Mouse (Mus musculus): ENCODE measurements around the gene Fam161a. TPM values are rescaled to one million over a fixed set of nuclear protein-coding genes. Genes with fewer than 3 reads are reported as not detected.
A peak's percentile ranks its signal among the peaks of the same experiment; 100 is the strongest.

The Fam161a gene
- polyA plus RNA-seq, 1 experiment: 5.3 TPM

- TF ChIP-seq CTCF (IDR thresholded peaks at IDR 0.05; ENCODE audit: extremely low read depth, insufficient read depth, low read length) (no peak), POLR2A (IDR thresholded peaks at IDR 0.05; ENCODE audit: extremely low read depth, insufficient read depth, low read length) (no peak)
- no peak overlapping the region for H3K4me3 ChIP-seq (ENCODE audit: insufficient read depth, low read length)
- peaks cover 4% of the 10 kb centered on the region for H3K4me1 ChIP-seq (ENCODE audit: control insufficient read depth, insufficient read depth, low read length)
- no peak overlapping the region for H3K27ac ChIP-seq (ENCODE audit: insufficient read depth, low read length)
These were observed 21.8 kb upstream of the Fam161a start for GRCm38 (mm10) chr11:22985510-22985909.

GRCm38 (mm10) chr11:22987357-22987756 is 20.0 kb upstream of the Fam161a start:
- Histone ChIP-seq H3K4me3 (ENCODE audit: insufficient read depth, low read length) (no peak overlapping the region), H3K27ac (ENCODE audit: insufficient read depth, low read length) (no peak overlapping the region), H3K4me1 (ENCODE audit: control insufficient read depth, insufficient read depth, low read length) (peaks cover 2% of the 10 kb centered on the region; the same call in 1 of the 2 replicates)
- TF ChIP-seq CTCF (IDR thresholded peaks at IDR 0.05; ENCODE audit: extremely low read depth, insufficient read depth, low read length) (peak; percentile 81), POLR2A (IDR thresholded peaks at IDR 0.05; ENCODE audit: extremely low read depth, insufficient read depth, low read length) (no peak)

- Histone ChIP-seq H3K27ac (ENCODE audit: insufficient read depth, low read length) (no peak overlapping the region), H3K4me1 (ENCODE audit: control insufficient read depth, insufficient read depth, low read length) (peaks cover 2% of the 10 kb centered on the region; the same call in 1 of the 2 replicates), H3K4me3 (ENCODE audit: insufficient read depth, low read length) (peak overlapping the region; percentile 52)
- no peak for TF ChIP-seq POLR2A (IDR thresholded peaks at IDR 0.05; ENCODE audit: extremely low read depth, insufficient read depth, low read length)
- TF ChIP-seq CTCF (IDR thresholded peaks at IDR 0.05; ENCODE audit: extremely low read depth, insufficient read depth, low read length): no peak
These were observed 17.5 kb upstream of the Fam161a start for GRCm38 (mm10) chr11:22989786-22990185.

- H3K4me1 ChIP-seq (ENCODE audit: control insufficient read depth, insufficient read depth, low read length): peaks cover 2% of the 10 kb centered on the region; the same call in 1 of the 2 replicates
- TF ChIP-seq CTCF (IDR thresholded peaks at IDR 0.05; ENCODE audit: extremely low read depth, insufficient read depth, low read length): no peak
- TF ChIP-seq POLR2A (IDR thresholded peaks at IDR 0.05; ENCODE audit: extremely low read depth, insufficient read depth, low read length): peak; percentile 83; the same call in 1 of the 2 replicates
- peak within 1 kb of the TSS; percentile 49 for H3K27ac ChIP-seq (ENCODE audit: insufficient read depth, low read length)
- peak within 1 kb of the TSS; percentile 52 for H3K4me3 ChIP-seq (ENCODE audit: insufficient read depth, low read length)
These were observed 16.8 kb upstream of the Fam161a start, which contains the start of gene Cct4 for GRCm38 (mm10) chr11:22990393-22991126. Gene Cct4 (plus strand): TSS chr11:22990519.

GRCm38 (mm10) chr11:22991218-22991835 is 16.0 kb upstream of the Fam161a start:
- TF ChIP-seq CTCF (IDR thresholded peaks at IDR 0.05; ENCODE audit: extremely low read depth, insufficient read depth, low read length) (no peak), POLR2A (IDR thresholded peaks at IDR 0.05; ENCODE audit: extremely low read depth, insufficient read depth, low read length) (no peak)
- Histone ChIP-seq H3K4me3 (ENCODE audit: insufficient read depth, low read length) (peak overlapping the region; percentile 52), H3K4me1 (ENCODE audit: control insufficient read depth, insufficient read depth, low read length) (peaks cover 2% of the 10 kb centered on the region; the same call in 1 of the 2 replicates), H3K27ac (ENCODE audit: insufficient read depth, low read length) (no peak overlapping the region)

- peaks cover 2% of the 10 kb centered on the region; the same call in 1 of the 2 replicates for H3K4me1 ChIP-seq (ENCODE audit: control insufficient read depth, insufficient read depth, low read length)
- no peak overlapping the region for H3K4me3 ChIP-seq (ENCODE audit: insufficient read depth, low read length)
- TF ChIP-seq CTCF (IDR thresholded peaks at IDR 0.05; ENCODE audit: extremely low read depth, insufficient read depth, low read length): no peak
- TF ChIP-seq POLR2A (IDR thresholded peaks at IDR 0.05; ENCODE audit: extremely low read depth, insufficient read depth, low read length): no peak
- H3K27ac ChIP-seq (ENCODE audit: insufficient read depth, low read length): no peak overlapping the region
These were observed 13.1 kb upstream of the Fam161a start for GRCm38 (mm10) chr11:22994271-22994670.

- H3K4me1 ChIP-seq (ENCODE audit: control insufficient read depth, insufficient read depth, low read length): peaks cover 2% of the 10 kb centered on the region; the same call in 1 of the 2 replicates
- TF ChIP-seq POLR2A (IDR thresholded peaks at IDR 0.05; ENCODE audit: extremely low read depth, insufficient read depth, low read length): no peak
- no peak for TF ChIP-seq CTCF (IDR thresholded peaks at IDR 0.05; ENCODE audit: extremely low read depth, insufficient read depth, low read length)
- H3K27ac ChIP-seq (ENCODE audit: insufficient read depth, low read length): no peak overlapping the region
- H3K4me3 ChIP-seq (ENCODE audit: insufficient read depth, low read length): no peak overlapping the region
These were observed 11.9 kb upstream of the Fam161a start for GRCm38 (mm10) chr11:22995461-22995860.

GRCm38 (mm10) chr11:22998308-22998707 is 9.0 kb upstream of the Fam161a start:
- Histone ChIP-seq H3K4me1 (ENCODE audit: control insufficient read depth, insufficient read depth, low read length) (no peaks in the 10 kb centered on the region), H3K4me3 (ENCODE audit: insufficient read depth, low read length) (no peak overlapping the region), H3K27ac (ENCODE audit: insufficient read depth, low read length) (no peak overlapping the region)
- no peak for TF ChIP-seq POLR2A (IDR thresholded peaks at IDR 0.05; ENCODE audit: extremely low read depth, insufficient read depth, low read length)
- no peak for TF ChIP-seq CTCF (IDR thresholded peaks at IDR 0.05; ENCODE audit: extremely low read depth, insufficient read depth, low read length)

GRCm38 (mm10) chr11:23005276-23005675 is 2.1 kb upstream of the Fam161a start:
- TF ChIP-seq CTCF (IDR thresholded peaks at IDR 0.05; ENCODE audit: extremely low read depth, insufficient read depth, low read length): no peak
- no peak for TF ChIP-seq POLR2A (IDR thresholded peaks at IDR 0.05; ENCODE audit: extremely low read depth, insufficient read depth, low read length)
- Histone ChIP-seq H3K27ac (ENCODE audit: insufficient read depth, low read length) (no peak overlapping the region), H3K4me3 (ENCODE audit: insufficient read depth, low read length) (no peak overlapping the region), H3K4me1 (ENCODE audit: control insufficient read depth, insufficient read depth, low read length) (no peaks in the 10 kb centered on the region)

- Histone ChIP-seq H3K4me3 (ENCODE audit: insufficient read depth, low read length) (peak overlapping the region; percentile 86; the same call in 1 of the 2 replicates), H3K27ac (ENCODE audit: insufficient read depth, low read length) (no peak overlapping the region), H3K4me1 (ENCODE audit: control insufficient read depth, insufficient read depth, low read length) (no peaks in the 10 kb centered on the region)
- TF ChIP-seq CTCF (IDR thresholded peaks at IDR 0.05; ENCODE audit: extremely low read depth, insufficient read depth, low read length) (no peak), POLR2A (IDR thresholded peaks at IDR 0.05; ENCODE audit: extremely low read depth, insufficient read depth, low read length) (no peak)
These were observed 208 bp upstream of the Fam161a start for GRCm38 (mm10) chr11:23007166-23007480.

All from cortical plate, adult 2 months (tissue).